ENCODE assay signal across 17 mouse cellular contexts in the genomic region with DNA sequence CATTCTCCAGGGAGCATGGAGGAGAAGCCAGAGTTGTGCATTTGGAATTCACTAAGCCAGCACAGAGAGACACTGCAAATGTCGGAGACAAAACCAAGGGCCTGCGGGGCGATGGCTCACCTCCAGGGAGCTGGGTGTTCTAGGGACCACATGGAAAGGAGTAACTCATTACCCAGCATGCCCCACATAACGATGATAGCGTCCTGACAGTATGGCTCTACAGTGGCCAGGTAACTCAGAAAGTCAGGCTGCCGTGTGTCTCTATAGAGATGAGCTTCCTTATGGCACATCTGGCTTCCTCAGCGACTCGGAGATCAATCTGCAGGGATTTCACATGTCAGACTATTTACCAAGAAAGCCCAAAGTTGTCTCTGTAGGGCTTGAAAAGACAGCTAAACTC. TPM values are rescaled to one million over a fixed set of nuclear protein-coding genes. Genes with fewer than 3 reads are reported as not detected.
"Had no signal": no experiment of that assay in that cellular context is flagged by ENCODE, and none has a peak within 500 bp of the region (broad histone marks: within the 10 kb centered on the region; RNA-seq: fewer than 3 reads in every experiment).

No protein-coding gene starts in this region.

- H3K27ac ChIP-seq: neural tube, embryonic 15.5 days; stomach, embryonic 15.5 days; stomach, postnatal 0 days had no signal

- H3K4me1 ChIP-seq: neural tube, embryonic 15.5 days; stomach, embryonic 15.5 days had no signal

- H3K36me3 ChIP-seq: neural tube, embryonic 15.5 days; stomach, embryonic 15.5 days had no signal

- H3K9ac ChIP-seq: neural tube, embryonic 15.5 days; stomach, embryonic 15.5 days had no signal

- DNase-seq: retina, postnatal 1 day; right cerebral cortex, adult 18-20 months; right cerebral cortex, postnatal 14 days; right cerebral cortex, postnatal 25 days; right cerebral cortex, postnatal 4 days; spleen, adult 18-20 months; thymus, adult 18-20 months; thymus, adult 2 months; thymus, postnatal 14 days; thymus, postnatal 25 days; thymus, postnatal 36 days; thymus, postnatal 4 days had no signal

- H3K27me3 ChIP-seq: neural tube, embryonic 15.5 days; stomach, embryonic 15.5 days had no signal

- H3K4me2 ChIP-seq: neural tube, embryonic 15.5 days; stomach, embryonic 15.5 days had no signal

- H3K9me3 ChIP-seq: neural tube, embryonic 15.5 days; stomach, embryonic 15.5 days had no signal

- H3K4me3 ChIP-seq: neural tube, embryonic 15.5 days; stomach, embryonic 15.5 days had no signal

RNA-seq across cellular contexts. Expression of a gene that starts 48.9 kb away (rescaled TPM):
- total RNA-seq: neutrophil, adult 5-6 weeks had no signal
- polyA plus RNA-seq: small intestine, adult 2 months had no signal
